ENCODE assay signal across 8 mouse cellular contexts in genomic region chr7:67952036-67952681, GRCm38 (mm10). TPM values are rescaled to one million over a fixed set of nuclear protein-coding genes. Genes with fewer than 3 reads are reported as not detected.
DNase-seq lines count a peak whose midpoint lies in the region; ATAC-seq and TF ChIP-seq lines count a peak whose summit lies in the region.

No protein-coding gene starts in this region.

- peak overlapping the region; percentile 88 for H3K4me3 ChIP-seq in forebrain, embryonic 13.5 days
- H3K4me3 ChIP-seq in layer of hippocampus, adult 2 months: peak overlapping the region; percentile 89
- H3K4me3 ChIP-seq in lung, embryonic 14.5 days (ENCODE audit: low read depth, low read length): peak overlapping the region; percentile 91
- H3K4me3 ChIP-seq in thymus, adult 2 months (ENCODE audit: control insufficient read depth, insufficient read depth, low read length): peak overlapping the region; percentile 78

- H3K27ac ChIP-seq in forebrain, embryonic 13.5 days: peak overlapping the region; percentile 100
- peak overlapping the region; percentile 99 for H3K27ac ChIP-seq in layer of hippocampus, adult 2 months
- H3K27ac ChIP-seq in lung, embryonic 14.5 days (ENCODE audit: low read depth): peak overlapping the region; percentile 99
- peak overlapping the region; percentile 3; the same call in 1 of the 2 replicates for H3K27ac ChIP-seq in thymus, adult 2 months (ENCODE audit: control insufficient read depth, insufficient read depth, low read length)

- no peak for TF ChIP-seq POLR2A in thymus, adult 2 months (IDR thresholded peaks at IDR 0.05; ENCODE audit: control insufficient read depth, extremely low read depth, insufficient read depth, low read length, poor library complexity)

- peak; percentile 54 for DNase-seq in c-Kit-positive CD71-positive TER-119-positive erythroid progenitor cells, embryonic 14.5 days (ENCODE audit: low spot score)
- peak; percentile 85 to 88 for DNase-seq in heart, postnatal 10 days
- peak; percentile 74 to 80 for DNase-seq in layer of hippocampus, adult 2 months (ENCODE audit: low spot score in 2 of 2)
- peak; percentile 91 for DNase-seq in lung, embryonic 14.5 days
- DNase-seq in ovary, adult 18-20 months (ENCODE audit: low spot score): peak; percentile 79
- peak; percentile 64 for DNase-seq in thymus, adult 2 months

- H3K27me3 ChIP-seq in forebrain, embryonic 13.5 days: peaks cover 4% of the 10 kb centered on the region
- no peaks in the 10 kb centered on the region for H3K27me3 ChIP-seq in lung, embryonic 14.5 days (ENCODE audit: insufficient read depth, low read length)
- peaks cover 4% of the 10 kb centered on the region; the same call in 1 of the 2 replicates for H3K27me3 ChIP-seq in thymus, adult 2 months (ENCODE audit: control insufficient read depth, insufficient read depth, low read length)

- H3K9me3 ChIP-seq in forebrain, embryonic 13.5 days (replicated peaks): no peaks in the 10 kb centered on the region
- H3K9me3 ChIP-seq in lung, embryonic 14.5 days (ENCODE audit: low read depth, low read length): no peaks in the 10 kb centered on the region

- H3K4me1 ChIP-seq in forebrain, embryonic 13.5 days: peaks cover 35% of the 10 kb centered on the region
- H3K4me1 ChIP-seq in lung, embryonic 14.5 days (ENCODE audit: insufficient read depth): peaks cover 4% of the 10 kb centered on the region; the same call in 1 of the 2 replicates
- peaks cover 22% of the 10 kb centered on the region for H3K4me1 ChIP-seq in thymus, adult 2 months (replicated peaks; ENCODE audit: control insufficient read depth, insufficient read depth, low read length)

- WGBS in forebrain, embryonic 13.5 days: 0% methylated on average over 62 of the region's 91 CpGs
- under 1% methylated on average over 89 of the region's 91 CpGs for WGBS in lung, embryonic 14.5 days
- under 1% methylated on average over 89 of the region's 91 CpGs for WGBS in thymus, adult 2 months

- H3K9ac ChIP-seq in forebrain, embryonic 13.5 days: peak overlapping the region; percentile 96
- H3K9ac ChIP-seq in lung, embryonic 14.5 days: peak overlapping the region; percentile 94

- ATAC-seq in CD4-positive, CD25-positive, alpha-beta regulatory T cell, adult 4 months: peak; percentile 12
- peak; percentile 59 for ATAC-seq in forebrain, embryonic 13.5 days
- peak; percentile 57 for ATAC-seq in lung, embryonic 14.5 days (ENCODE audit: insufficient read depth)

- TF ChIP-seq CTCF in layer of hippocampus, adult 2 months (conservative IDR thresholded peaks at IDR 0.05): no peak
- no peak for TF ChIP-seq CTCF in lung, embryonic 14.5 days (IDR thresholded peaks at IDR 0.05; ENCODE audit: low read depth)
- TF ChIP-seq CTCF in thymus, adult 2 months (IDR thresholded peaks at IDR 0.05; ENCODE audit: borderline replicate concordance, control insufficient read depth, extremely low read depth, insufficient read depth, low read length, poor library complexity): peak; percentile 8; the same call in 1 of the 2 replicates

- peak overlapping the region; percentile 96 for H3K4me2 ChIP-seq in forebrain, embryonic 13.5 days
- H3K4me2 ChIP-seq in lung, embryonic 14.5 days: peak overlapping the region; percentile 90

- no peaks in the 10 kb centered on the region for H3K36me3 ChIP-seq in forebrain, embryonic 13.5 days (ENCODE audit: poor library complexity, severe bottlenecking)
- no peaks in the 10 kb centered on the region for H3K36me3 ChIP-seq in lung, embryonic 14.5 days (ENCODE audit: insufficient read depth)
- H3K36me3 ChIP-seq in thymus, adult 2 months (ENCODE audit: control insufficient read depth, insufficient read depth, low read length): no peaks in the 10 kb centered on the region

- intact Hi-C loops in heart, postnatal 10 days (cut with DNase I): loop anchor here (5.0 to 10.0 kb wide), 3 partner anchors 120 to 350 kb away; no protein-coding TSS in a partner anchor

RNA-seq across cellular contexts. Expression of gene Igf1r, which starts 0.5 kb away (rescaled TPM):
- polyA plus RNA-seq in CD4-positive, CD25-positive, alpha-beta regulatory T cell, adult 4 months (2017; shearing (Covaris generic)): 10 to 100 TPM; 20.0 to 30.4 TPM
- 24.8 and 25.2 TPM in 2 replicates for polyA plus RNA-seq in forebrain, embryonic 13.5 days (2015; fragmentation: Nextera tagmentation; extraction: Ambion mirVana)
- total RNA-seq in heart, postnatal 10 days (2021): 10 to 100 TPM; 29.4 to 31.0 TPM
- 10 to 100 TPM; 47.5 to 47.8 TPM for total RNA-seq in layer of hippocampus, adult 2 months (2021)
- 19.6 and 19.7 TPM in 2 replicates for polyA plus RNA-seq in lung, embryonic 14.5 days (2014; fragmentation: Nextera tagmentation; extraction: Ambion mirVana)
- 9.0 and 9.2 TPM in 2 replicates for polyA plus RNA-seq in thymus, adult 2 months (2012; rRNA removed)

Comparison
In these comparisons a context has a peak if more than half of its experiments do, and no peak if none do; other contexts are left out.
1. Peak in every context shown above with its lines: DNase-seq, ATAC-seq, H3K4me3 ChIP-seq and H3K27ac ChIP-seq.
2. H3K27ac ChIP-seq: peak in every context shown above with its lines; median percentile 100 in forebrain, embryonic 13.5 days; 99 in layer of hippocampus, adult 2 months; 99 in lung, embryonic 14.5 days; 3 in thymus, adult 2 months.